Mouse (Mus musculus) limb, embryonic 11.5 days (tissue): ENCODE results near the gene Spint1. TPM values are rescaled to one million over a fixed set of nuclear protein-coding genes. Genes with fewer than 3 reads are reported as not detected.

Experiments
- ATAC-seq: fragments of 200-750 bp; cut with Nextera tagmentation; 2 replicates; pipeline ENCODE4 v1.8.0; 2017; ENCODE audit warnings: low read depth; ENCODE audit not compliant: insufficient number of reproducible peaks, low FRiP score, low TSS enrichment
- DNase-seq: peaks from one replicate; pipeline ENCODE4 v3.0.0-alpha.2; 2015; ENCODE audit warnings: low spot score
- H3K27ac ChIP-seq: fragments of 300-500 bp; sonication (generic); replicated peaks from 2 replicates; pipeline ENCODE4 v1.5.1; 2014; ENCODE audit warnings: low read depth, mild to moderate bottlenecking, low read length
- H3K27me3 ChIP-seq: fragments of 300-500 bp; sonication (generic); 2 replicates; pipeline ENCODE4 v1.6.1; 2014; ENCODE audit warnings: mild to moderate bottlenecking, low read length, mixed read lengths; ENCODE audit not compliant: control insufficient read depth, insufficient read depth
- H3K36me3 ChIP-seq: fragments of 300-500 bp; sonication (generic); 2 replicates; pipeline ENCODE4 v1.6.1; 2014; ENCODE audit warnings: mild to moderate bottlenecking, low read length, moderate library complexity, mixed read lengths; ENCODE audit not compliant: control insufficient read depth, insufficient read depth
- H3K4me1 ChIP-seq: fragments of 300-500 bp; sonication (generic); 2 replicates; pipeline ENCODE4 v1.6.1; 2014; ENCODE audit warnings: low read length, mixed read lengths; ENCODE audit not compliant: control insufficient read depth, insufficient read depth
- H3K4me2 ChIP-seq: fragments of 300-500 bp; sonication (generic); 2 replicates; pipeline ENCODE4 v1.6.1; 2014; ENCODE audit warnings: low read depth, mild to moderate bottlenecking, moderate library complexity; ENCODE audit not compliant: severe bottlenecking
- H3K4me3 ChIP-seq: fragments of 300-500 bp; sonication (generic); 2 replicates; pipeline ENCODE4 v1.5.1; 2014; ENCODE audit warnings: low read depth, low read length
- H3K9ac ChIP-seq: fragments of 300-500 bp; sonication (generic); 2 replicates; pipeline ENCODE4 v1.6.1; 2014; ENCODE audit warnings: mild to moderate bottlenecking, low read length
- H3K9me3 ChIP-seq: fragments of 300-500 bp; sonication (generic); 2 replicates; pipeline ENCODE4 v1.6.1; 2016; ENCODE audit warnings: low read length; ENCODE audit not compliant: control insufficient read depth
- WGBS: fragments of 180-500 bp; shearing (Covaris S2); extraction: QIAGEN DNeasy Blood & Tissue Kit; methylation state at CpG from one replicate; pipeline ENCODE4 v1.1.7; 2014; 5-methylcytosine and 5-hydroxymethylcytosine counted together
- polyA plus RNA-seq: library from polyadenylated mRNA; unstranded; fragments of >200 nt; fragmentation: Nextera tagmentation; extraction: Ambion mirVana; gene quantifications from 2 replicates; pipeline ENCODE4 v1.2.1, GENCODE M21; 2014

Gene Spint1
- polyA plus RNA-seq, 1 experiment from 2014 or later: 8.0 TPM

- no peak overlapping the region for H3K4me3 ChIP-seq
- no peak overlapping the region for H3K4me2 ChIP-seq
- 93% methylated on average over 5 of the region's 5 CpGs for WGBS
- ATAC-seq (no peak), DNase-seq (no peak)
- H3K27ac ChIP-seq: no peak overlapping the region
- peaks cover 17% of the 10 kb centered on the region; the same call in 1 of the 2 replicates for H3K36me3 ChIP-seq
- peaks cover 2% of the 10 kb centered on the region; the same call in 1 of the 2 replicates for H3K4me1 ChIP-seq
- H3K9ac ChIP-seq: no peak overlapping the region
- H3K27me3 ChIP-seq: no peaks in the 10 kb centered on the region
- no peaks in the 10 kb centered on the region for H3K9me3 ChIP-seq
Measured at GRCm38 (mm10) chr2:119292281-119292680, 55.1 kb downstream of the Spint1 start.

GRCm38 (mm10) chr2:119292852-119293251 lies 55.7 kb downstream of the Spint1 start:
- Histone ChIP-seq H3K9me3 (no peaks in the 10 kb centered on the region), H3K4me3 (no peak overlapping the region), H3K9ac (no peak overlapping the region), H3K36me3 (peaks cover 17% of the 10 kb centered on the region; the same call in 1 of the 2 replicates), H3K27ac (no peak overlapping the region), H3K4me2 (no peak overlapping the region), H3K4me1 (peaks cover 2% of the 10 kb centered on the region; the same call in 1 of the 2 replicates), H3K27me3 (no peaks in the 10 kb centered on the region)
- ATAC-seq: no peak
- 94% methylated on average over 17 of the region's 17 CpGs for WGBS
- no peak for DNase-seq

DNA sequence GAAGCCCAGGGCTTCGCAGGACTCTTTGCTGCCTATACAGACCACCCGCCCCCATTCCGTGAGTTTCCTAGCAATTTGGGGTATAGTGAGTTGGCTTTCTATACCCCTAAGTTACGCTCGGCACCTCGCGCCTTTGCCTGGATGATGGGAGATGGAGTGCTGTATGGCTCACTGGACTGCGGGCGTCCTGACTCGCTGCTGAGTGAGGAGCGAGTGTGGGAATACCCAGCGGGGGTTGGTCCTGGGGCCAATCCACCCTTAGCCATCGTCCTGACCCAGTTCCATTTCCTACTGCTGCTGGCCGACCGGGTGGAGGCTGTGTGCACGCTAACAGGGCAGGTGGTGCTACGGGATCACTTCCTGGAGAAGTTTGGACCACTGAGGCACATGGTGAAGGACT lies 56.1 kb downstream of the Spint1 start:
- ATAC-seq: no peak
- no peak for DNase-seq
- H3K27me3 ChIP-seq: no peaks in the 10 kb centered on the region
- peaks cover 17% of the 10 kb centered on the region; the same call in 1 of the 2 replicates for H3K36me3 ChIP-seq
- WGBS: 94% methylated on average over 17 of the region's 17 CpGs
- peaks cover 2% of the 10 kb centered on the region; the same call in 1 of the 2 replicates for H3K4me1 ChIP-seq
- H3K9ac ChIP-seq: no peak overlapping the region
- H3K4me3 ChIP-seq: no peak overlapping the region
- H3K4me2 ChIP-seq: no peak overlapping the region
- no peaks in the 10 kb centered on the region for H3K9me3 ChIP-seq
- no peak overlapping the region for H3K27ac ChIP-seq

- 95% methylated on average over 34 of the region's 34 CpGs for WGBS
Measured at GRCm38 (mm10) chr2:119293776-119294390, 56.7 kb downstream of the Spint1 start.

DNA sequence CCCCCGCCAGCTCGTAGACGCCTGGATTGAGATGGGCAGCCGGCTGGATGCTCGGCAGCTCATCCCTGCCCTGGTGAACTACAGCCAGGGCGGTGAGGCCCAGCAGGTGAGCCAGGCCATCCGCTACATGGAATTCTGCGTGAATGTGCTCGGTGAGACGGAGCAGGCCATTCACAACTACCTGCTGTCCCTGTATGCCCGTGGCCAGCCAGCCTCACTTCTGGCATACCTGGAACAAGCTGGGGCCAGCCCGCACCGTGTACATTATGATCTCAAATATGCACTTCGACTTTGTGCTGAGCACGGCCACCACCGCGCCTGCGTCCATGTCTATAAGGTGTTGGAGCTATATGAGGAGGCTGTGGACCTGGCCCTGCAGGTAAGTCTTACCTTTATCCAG lies 57.2 kb downstream of the Spint1 start:
- DNase-seq: no peak
- H3K36me3 ChIP-seq: peaks cover 17% of the 10 kb centered on the region; the same call in 1 of the 2 replicates
- 96% methylated on average over 18 of the region's 18 CpGs for WGBS

More at GRCm38 (mm10) chr2:119293776-119294390, 56.7 kb downstream of the Spint1 start:
- Histone ChIP-seq H3K27me3 (no peaks in the 10 kb centered on the region), H3K9ac (no peak overlapping the region), H3K4me1 (peaks cover 2% of the 10 kb centered on the region; the same call in 1 of the 2 replicates), H3K4me3 (no peak overlapping the region), H3K9me3 (no peaks in the 10 kb centered on the region), H3K36me3 (peaks cover 17% of the 10 kb centered on the region; the same call in 1 of the 2 replicates), H3K4me2 (no peak overlapping the region), H3K27ac (no peak overlapping the region)
- ATAC-seq (no peak), DNase-seq (no peak)

DNA sequence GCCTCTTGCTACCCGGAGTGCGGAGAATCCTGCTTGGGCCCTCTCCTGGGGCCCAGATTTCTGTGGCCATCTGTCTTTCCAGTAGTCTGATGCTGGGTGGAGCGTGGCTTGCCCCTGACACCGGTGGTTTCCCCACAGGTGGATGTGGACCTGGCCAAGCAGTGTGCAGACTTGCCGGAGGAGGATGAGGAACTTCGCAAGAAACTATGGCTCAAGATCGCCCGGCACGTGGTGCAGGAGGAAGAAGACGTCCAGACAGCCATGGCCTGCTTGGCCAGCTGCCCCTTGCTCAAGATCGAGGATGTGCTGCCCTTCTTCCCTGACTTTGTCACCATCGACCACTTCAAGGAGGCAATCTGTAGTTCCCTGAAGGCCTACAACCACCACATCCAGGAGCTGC lies 59.6 kb downstream of the Spint1 start:
- DNase-seq (no peak), ATAC-seq (no peak)
- 93% methylated on average over 12 of the region's 12 CpGs for WGBS
- H3K36me3 ChIP-seq: peaks cover 14% of the 10 kb centered on the region; the same call in 1 of the 2 replicates
- no peak overlapping the region for H3K9ac ChIP-seq
- H3K9me3 ChIP-seq: no peaks in the 10 kb centered on the region
- H3K4me3 ChIP-seq: no peak overlapping the region
- no peaks in the 10 kb centered on the region for H3K27me3 ChIP-seq
- peaks cover 14% of the 10 kb centered on the region for H3K4me1 ChIP-seq
- H3K27ac ChIP-seq: no peak overlapping the region
- no peak overlapping the region for H3K4me2 ChIP-seq

More for the DNA sequence above, 57.2 kb downstream of the Spint1 start:
- H3K9me3 ChIP-seq: no peaks in the 10 kb centered on the region
- H3K4me3 ChIP-seq: no peak overlapping the region
- no peak for ATAC-seq
- H3K27me3 ChIP-seq: no peaks in the 10 kb centered on the region
- no peaks in the 10 kb centered on the region; the same call in 1 of the 2 replicates for H3K4me1 ChIP-seq
- H3K9ac ChIP-seq: no peak overlapping the region
- H3K27ac ChIP-seq: no peak overlapping the region
- no peak overlapping the region for H3K4me2 ChIP-seq

- Histone ChIP-seq H3K27me3 (no peaks in the 10 kb centered on the region), H3K9ac (no peak overlapping the region), H3K36me3 (peaks cover 14% of the 10 kb centered on the region; the same call in 1 of the 2 replicates), H3K4me1 (peaks cover 14% of the 10 kb centered on the region), H3K27ac (no peak overlapping the region), H3K4me3 (no peak overlapping the region), H3K9me3 (no peaks in the 10 kb centered on the region), H3K4me2 (no peak overlapping the region)
- ATAC-seq (no peak), DNase-seq (no peak)
- WGBS: 95% methylated on average over 19 of the region's 19 CpGs
Measured at GRCm38 (mm10) chr2:119297506-119297905, 60.3 kb downstream of the Spint1 start.

DNA sequence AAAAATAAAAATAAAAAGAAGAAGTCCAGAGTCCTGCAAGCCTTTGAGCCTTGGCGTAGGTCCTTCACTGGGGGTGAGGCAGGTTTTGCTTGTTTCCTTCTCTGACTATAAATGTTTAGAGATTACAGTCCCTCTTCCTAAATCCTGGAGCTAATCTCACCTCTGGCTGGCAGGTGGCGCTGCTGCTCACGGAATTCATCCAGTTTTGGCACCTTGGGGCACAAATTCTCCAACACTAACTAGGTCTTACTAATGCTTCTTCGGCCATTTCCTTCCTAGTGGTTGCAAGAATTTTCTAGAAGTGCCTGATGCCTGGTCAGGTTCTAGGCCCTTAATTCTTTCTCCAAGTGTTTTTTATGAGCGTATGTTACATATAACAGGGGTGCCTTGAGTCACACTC lies 61.2 kb downstream of the Spint1 start:
- H3K9me3 ChIP-seq: no peaks in the 10 kb centered on the region
- H3K4me2 ChIP-seq: no peak overlapping the region
- WGBS: 51% methylated on average over 5 of the region's 5 CpGs
- peaks cover 19% of the 10 kb centered on the region for H3K4me1 ChIP-seq
- H3K36me3 ChIP-seq: peaks cover 13% of the 10 kb centered on the region; the same call in 1 of the 2 replicates
- DNase-seq: peak; percentile 75
- H3K27ac ChIP-seq: no peak overlapping the region
- no peak overlapping the region for H3K9ac ChIP-seq
- no peaks in the 10 kb centered on the region for H3K27me3 ChIP-seq
- no peak overlapping the region for H3K4me3 ChIP-seq
- ATAC-seq: no peak
